Mouse (Mus musculus) spleen, adult 12 weeks (tissue): ENCODE measurements around the gene Galnt2.

Source experiments
- DNase-seq: peaks from one replicate; pipeline ENCODE4 v3.0.0; 2022; ENCODE audit warnings: low spot score

The Galnt2 gene

DNA sequence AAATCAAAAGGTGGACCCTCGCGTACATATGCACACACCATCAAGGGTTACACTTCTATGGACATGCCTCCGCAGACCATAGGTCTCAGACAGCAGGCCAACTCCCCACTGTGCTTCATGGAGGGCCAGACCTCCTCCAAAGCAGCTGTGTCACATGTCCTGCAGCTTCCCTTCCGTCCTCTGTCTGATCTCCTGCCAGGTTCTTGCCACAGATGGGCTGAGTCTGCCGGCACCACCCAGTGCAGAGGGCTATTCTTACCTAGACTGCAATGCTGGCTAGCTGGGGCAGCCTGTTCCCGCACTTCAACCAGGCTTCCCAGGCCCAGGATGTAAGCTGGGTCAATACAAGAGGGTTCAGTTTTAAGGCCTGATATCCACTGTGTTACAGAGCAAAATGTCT lies 144.0 kb downstream of the Galnt2 start:
- no peak for DNase-seq

DNA sequence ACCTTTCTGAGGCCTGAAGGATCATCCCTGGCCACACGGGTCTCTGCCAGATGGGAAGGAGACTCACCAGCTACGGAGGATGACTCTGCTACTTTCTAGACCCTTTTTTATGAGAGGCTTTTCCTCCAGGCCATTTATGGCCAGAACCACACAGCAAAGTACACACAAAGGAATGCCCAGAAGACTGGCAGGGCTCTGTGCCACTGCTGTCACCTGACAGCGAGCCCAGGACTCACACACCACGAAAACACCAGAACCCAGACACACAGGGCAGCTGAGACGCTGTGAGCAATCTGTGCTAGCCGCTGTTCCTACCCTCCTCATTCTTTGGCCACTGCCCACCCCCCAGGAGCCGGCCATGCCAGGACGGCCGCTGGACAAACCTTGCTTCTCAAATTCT lies 144.5 kb downstream of the Galnt2 start:
- no peak for DNase-seq

DNA sequence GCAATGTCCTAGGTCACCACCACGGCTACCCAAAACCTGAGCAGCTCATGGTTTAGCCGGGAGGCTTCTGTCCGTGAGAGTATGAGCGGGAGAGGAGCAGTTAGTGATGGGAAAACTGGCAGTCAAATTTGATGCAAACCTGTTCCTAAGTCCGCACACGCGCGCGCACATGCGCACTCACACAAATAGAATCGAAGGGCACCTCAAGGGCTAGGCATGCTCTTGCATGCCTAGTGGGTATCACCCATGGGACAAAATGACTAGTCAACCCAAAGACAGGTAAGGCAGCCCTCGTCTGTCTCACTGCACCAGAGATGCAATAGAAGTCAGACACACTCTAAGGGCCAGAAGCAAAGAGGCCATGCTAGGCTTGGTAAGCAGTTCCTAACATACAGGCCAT lies 145.2 kb downstream of the Galnt2 start:
- DNase-seq = no peak

DNA sequence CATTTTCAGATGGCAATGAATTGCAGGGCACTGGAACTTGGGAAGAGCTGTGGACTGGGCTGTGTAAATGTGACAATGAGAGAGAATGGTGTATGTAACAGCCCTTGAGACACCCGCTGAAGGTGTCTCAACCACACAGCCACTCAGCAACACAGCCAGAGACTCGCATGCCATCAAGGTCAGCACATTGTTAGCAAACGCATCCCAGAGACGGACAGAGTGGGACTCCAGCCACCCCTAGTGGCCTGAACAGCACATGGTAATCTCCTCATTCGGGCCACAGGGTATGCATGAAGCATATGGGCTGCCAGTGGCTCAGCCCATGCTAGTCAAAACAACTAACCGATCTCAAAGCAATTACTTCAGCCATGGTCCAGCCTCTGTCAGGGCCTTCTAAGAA lies 148.1 kb downstream of the Galnt2 start:
- DNase-seq = no peak

DNA sequence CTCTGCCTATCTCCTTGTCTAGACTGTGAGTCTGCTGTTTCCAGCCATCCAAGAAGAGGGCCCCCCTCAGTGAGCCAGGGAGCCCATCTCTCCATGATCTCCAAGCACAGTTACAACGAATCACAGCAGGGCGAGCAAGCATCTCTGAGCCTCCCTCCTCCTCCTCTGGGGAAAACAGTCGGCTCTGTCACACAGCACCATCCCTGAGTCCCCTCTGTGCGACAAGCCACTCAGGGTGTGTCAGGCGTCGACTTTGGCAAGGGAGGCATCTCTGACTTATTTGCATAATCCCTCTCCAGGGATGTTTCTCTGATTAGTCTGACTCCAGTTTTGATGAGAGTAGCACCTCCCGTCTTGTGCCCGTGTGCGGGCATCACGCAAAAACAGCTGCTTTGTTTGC lies 151.0 kb downstream of the Galnt2 start:
- no peak for DNase-seq

DNA sequence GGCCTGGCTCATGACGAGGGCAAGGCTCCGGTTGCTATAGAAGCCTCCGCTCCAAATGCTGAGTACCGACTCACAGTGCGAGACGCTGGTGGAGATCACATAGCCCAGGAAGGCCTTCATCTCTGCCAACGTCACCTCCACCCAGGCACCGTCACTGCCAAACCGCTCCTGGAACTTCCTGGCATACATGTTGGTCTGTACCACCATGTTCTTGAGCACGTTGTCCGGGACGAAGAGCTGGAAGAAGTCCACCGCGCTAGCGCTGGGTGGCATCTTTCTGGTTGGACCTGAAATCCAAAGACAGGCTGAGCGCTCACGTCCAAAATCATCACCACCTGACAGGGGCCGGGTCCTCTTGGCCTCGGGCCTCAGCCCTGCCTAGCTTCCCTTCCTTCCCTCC lies 153.1 kb downstream of the Galnt2 start:
- no peak for DNase-seq

DNA sequence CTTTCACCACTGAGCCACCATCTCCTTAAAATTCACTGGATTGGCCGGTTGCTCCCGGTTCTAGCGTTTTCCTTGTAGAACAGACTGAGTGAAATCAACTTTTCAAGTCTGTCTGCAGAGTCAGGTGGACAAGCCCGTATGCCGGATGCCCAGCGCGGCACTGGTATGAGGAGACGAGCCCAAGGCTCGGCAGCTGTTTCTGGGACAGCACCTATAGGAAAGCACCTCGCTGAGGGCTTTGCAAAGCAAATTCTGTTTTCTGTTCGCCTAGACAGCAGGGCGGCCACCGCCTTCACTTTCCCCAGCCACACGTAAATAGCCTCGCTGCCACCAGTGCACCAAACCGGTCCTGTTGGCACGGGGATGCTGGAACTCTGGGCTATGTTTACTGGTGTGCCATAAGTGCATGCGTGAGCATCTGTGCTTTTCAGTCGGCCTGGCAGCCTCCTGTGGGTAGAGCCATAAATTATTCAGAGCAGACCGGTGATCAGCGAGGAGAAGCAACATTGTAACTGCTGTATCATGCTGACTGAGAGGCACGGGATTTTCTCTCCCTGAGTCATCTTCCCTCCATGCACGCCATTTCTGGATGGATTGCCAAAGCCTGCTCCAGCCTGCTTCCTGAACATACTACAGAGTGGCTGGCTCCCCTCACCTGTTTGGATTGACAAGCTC lies 155.2 kb downstream of the Galnt2 start:
- no peak for DNase-seq

DNA sequence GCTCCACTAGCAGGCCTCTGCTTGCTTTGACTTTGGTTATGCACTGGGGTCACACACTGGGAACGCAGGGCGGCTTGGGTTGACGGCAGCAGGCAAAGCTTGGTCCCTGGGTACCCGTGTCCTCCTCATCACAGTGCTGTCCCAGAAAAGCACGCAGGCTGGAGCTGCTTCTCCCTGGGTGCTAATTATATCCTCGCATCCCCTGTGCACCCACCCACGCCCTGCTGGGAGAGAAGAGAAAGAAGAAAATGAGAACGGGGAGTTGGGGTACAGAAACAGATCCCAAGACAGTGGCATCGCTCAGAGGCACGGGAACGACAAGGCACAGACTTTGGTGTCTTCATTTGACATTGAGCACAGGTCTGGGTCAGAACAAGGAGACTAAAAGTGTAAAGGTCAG lies 158.3 kb downstream of the Galnt2 start:
- DNase-seq = no peak

DNA sequence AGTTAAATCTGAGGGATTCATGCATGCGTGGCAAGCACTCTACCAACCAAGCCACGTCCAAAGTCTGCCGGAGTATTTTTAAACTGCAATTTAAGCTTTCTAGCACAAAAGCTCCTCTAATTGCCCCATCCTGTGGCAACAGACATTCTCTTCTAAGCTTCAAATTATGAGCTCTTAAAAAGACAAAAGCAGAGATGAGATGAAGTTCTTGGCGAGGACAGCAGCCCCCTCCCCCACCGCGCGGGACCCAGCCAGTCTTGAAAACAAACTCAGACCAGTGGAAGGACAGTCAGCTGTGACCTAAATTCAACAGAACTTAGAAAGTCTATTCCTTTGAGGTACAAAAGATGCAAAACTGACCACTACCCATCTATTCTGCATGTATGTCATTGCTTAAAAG lies 160.0 kb downstream of the Galnt2 start:
- DNase-seq = no peak

DNA sequence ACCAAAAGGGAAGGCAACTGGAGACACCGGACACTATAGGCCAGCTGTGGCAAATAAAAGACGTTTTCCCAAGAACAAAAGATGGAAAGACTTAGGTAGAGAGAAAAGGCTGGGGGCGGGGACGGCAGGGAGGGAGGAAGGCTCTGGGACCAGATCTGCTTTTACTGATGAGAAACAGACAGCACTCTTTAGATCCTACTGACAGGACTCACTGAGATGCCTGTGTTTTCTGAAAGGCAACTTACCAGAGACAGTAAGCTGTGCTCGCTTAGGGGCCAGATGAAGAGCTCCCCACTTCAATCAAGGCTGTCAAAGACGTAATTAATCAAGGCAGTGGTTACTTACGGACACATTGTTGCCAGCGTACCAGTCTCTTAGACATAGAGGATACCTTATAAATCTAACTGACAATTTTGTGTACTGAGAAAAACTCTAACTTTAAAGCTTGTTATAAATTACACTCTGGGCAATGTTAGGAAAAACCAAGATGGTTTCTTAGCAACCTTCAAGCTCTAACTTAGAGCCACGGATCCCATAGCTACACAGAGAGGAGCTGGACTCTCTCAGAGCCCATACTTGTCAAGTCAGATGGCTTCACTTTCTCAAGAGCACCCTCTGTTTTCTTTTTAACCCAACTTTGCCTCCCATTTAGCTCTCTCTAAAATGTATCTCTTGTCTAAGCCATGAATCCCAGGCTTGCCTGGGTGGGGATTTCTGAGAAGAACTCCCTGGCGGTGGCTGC lies 161.3 kb downstream of the Galnt2 start:
- no peak for DNase-seq

DNA sequence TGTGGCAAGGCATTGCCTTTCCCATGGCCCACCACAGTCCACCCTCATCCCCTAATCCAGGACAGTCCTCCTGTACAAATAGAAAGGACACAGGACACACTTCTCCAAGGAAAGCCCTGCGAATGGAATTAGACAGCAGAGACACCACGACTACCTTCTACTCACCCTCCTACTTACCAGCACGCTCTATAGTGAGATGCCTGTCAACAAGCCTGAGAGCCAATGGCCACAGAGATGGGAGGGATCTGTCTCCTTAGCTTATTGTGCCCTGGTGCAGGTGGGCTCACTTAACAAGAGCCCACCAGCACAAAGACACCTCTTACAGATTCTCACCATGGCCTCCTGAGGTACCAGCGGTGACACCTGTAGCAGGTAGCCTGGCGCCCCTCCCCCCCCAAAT lies 161.8 kb downstream of the Galnt2 start:
- DNase-seq = no peak

DNA sequence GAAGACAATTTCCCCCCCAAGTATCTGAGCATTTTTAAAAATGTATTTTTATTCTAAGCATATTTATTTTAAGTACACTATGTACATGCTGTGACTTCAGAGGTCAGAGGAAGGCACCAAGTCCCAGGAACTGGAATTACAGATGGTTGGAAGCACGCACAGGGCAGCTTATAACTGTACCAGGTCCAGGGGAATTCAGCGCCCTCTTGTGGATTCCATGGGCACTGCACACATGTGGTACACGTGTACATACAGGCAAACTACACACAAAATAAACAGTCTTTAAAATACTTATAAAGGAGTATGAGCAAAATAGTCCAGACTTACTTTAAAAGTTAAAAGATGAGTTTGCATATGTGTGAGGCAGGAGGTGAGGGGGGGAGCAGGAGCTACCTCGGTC lies 162.7 kb downstream of the Galnt2 start:
- no peak for DNase-seq

DNA sequence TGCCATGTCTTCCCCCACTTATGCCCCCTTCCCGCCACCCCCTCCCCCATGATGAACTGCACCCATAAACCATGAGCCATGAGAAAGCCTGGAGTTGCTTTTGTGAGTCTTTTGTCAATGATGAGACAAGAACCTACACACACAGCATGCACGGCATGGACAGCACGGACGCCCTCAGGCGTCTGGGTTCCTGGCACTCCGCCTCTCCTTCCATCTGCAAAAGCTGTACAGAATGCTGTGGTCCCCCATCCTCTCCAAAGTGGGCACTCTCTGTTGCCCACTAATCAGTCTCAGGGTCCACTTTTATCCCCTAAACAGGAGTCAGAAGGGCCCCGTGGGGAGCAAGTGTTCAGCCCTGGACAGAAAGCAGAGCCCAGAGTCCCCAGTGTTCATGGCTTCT lies 163.8 kb downstream of the Galnt2 start:
- DNase-seq = no peak
